Mouse (Mus musculus) cerebellum, postnatal 10 days (tissue): ENCODE measurements around the gene Il17c.
A peak's percentile ranks its signal among the peaks of the same experiment; 100 is the strongest.

Experiments used
- DNase-seq, 2 experiments: peaks; one replicate each; pipeline ENCODE4 v3.0.0; 2021; ENCODE audit warnings: mixed read lengths in 2 of 2

The Il17c gene

GRCm38 (mm10) chr8:122460524-122461472 is 39.0 kb downstream of the Il17c start, which contains the start of gene Snai3:
TSS of gene Snai3 (minus strand) at chr8:122460733.
- DNase-seq, result peak; percentile 69 to 71

- DNase-seq, result no peak
Observed at GRCm38 (mm10) chr8:122461473-122462148, 39.8 kb downstream of the Il17c start.

- no peak for DNase-seq
Observed at GRCm38 (mm10) chr8:122462510-122462909, 40.7 kb downstream of the Il17c start.

DNA sequence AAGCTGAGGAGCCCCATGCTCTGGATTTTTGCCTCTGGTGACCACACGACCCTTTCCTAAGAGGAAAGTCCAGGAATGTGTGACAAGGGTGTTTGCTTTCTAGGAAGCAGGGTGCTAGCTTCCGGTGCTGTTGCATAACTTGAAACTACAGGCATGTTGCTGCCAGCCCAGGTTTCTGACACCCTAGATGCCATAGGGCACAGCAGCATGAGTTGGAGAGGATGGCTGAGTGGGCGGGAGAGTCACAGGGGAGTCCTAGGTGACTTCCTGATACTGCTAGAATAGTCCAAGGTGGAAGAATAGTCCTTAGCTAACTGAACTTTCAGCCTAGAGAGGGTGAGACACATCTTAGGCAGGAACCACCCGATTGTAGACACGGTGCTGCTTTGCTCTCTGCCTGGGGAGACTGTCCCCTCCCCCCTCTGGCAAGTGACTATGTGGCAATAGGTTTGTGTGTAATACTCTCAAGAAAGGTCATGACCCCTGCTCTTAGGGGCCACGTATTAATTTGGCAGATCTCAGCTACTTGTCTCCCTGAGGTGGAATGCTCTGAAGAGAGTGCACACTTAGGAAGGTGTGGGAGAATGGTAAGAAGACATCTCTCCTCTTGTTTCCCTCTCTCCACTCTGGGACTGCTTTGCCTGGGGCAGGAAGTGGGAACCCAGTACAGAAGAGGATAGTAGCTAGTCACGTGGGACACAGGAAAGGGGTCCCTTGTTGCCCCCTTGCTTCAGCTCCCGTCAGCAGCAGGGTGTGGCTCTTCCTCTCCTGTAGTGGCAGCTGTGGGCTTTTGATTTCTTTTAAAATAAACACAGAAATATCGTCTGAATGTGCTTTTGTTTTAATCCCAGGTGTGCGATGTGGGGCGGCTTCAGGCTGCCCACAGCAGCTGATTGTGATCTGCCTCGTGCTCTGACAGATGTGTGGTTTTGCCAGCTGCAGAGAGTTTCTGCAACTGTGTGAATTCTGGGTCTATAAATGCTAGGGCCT is 42.1 kb downstream of the Il17c start:
- DNase-seq, result no peak

GRCm38 (mm10) chr8:122464985-122465384 is 43.2 kb downstream of the Il17c start:
- DNase-seq, result no peak

GRCm38 (mm10) chr8:122467816-122468215 is 46.0 kb downstream of the Il17c start:
- DNase-seq, result no peak

DNA sequence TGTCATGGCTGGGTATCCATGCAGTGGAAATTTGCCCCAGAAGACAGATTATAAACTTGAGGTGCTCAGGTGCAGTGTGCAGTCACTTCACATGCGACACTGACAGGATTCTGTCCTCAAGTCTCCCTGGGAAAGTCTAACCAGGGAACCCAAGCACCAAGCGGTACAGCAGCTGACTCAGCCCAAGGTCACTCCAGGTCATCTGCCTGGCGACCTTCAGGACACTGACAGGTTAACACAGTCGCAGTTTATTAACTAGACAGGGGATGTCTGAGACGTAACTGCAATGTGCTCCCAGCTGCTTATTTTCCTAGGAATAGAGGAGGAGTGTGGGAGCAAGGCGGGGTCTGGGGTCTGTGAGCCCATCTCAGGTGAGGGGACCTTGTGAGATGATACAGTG is 47.6 kb downstream of the Il17c start:
- no peak for DNase-seq

DNA sequence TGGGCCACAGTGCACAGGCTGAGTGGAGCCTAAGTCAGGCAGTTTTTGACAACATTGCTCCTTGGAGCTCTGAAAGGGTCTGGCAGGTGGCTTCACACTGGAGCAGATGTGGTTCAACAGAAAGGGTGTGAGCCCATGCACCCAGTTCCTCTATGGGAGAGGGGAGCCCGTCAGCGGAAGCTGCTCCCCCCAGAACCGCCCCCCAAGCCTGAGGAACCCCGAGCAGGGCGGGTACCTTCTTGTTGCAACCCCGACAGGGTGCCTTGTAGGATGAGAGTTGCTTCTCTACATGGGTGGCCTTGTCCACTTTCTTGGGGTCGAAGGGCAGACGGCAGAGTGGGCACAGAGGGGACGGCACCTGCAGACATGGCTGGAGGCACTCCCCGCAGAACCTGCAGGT is 48.1 kb downstream of the Il17c start:
- no peak for DNase-seq

DNA sequence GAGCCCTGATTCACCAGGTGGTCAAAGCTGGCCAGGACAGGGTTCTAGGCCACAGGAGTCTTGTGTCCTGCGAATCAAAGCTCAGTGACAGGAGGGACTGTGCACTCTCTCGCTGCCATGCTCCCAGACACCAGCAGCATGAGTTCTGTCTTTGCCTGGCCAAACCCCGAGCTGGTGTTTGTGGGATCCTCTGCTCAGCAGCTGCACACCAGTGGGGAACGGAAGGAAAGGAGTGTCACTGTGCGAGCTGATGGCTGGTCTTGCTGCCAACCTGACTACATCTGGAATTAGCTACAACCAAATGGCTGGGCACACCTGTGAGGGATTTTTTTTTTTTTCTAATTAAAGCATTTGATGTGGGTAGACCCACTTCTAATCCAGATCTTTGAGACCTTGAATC is 48.9 kb downstream of the Il17c start:
- DNase-seq, result no peak
